In genomic region chr1:182522961-182523360, GRCm38 (mm10) we compare ENCODE assay signal across 27 mouse cellular contexts. TPM values are rescaled to one million over a fixed set of nuclear protein-coding genes. Genes with fewer than 3 reads are reported as not detected.
DNase-seq lines count a peak whose midpoint lies in the region; ATAC-seq lines count a peak whose summit lies in the region.
"Had no signal": no experiment of that assay in that cellular context is flagged by ENCODE, and none has a peak within 500 bp of the region (broad histone marks: within the 10 kb centered on the region; RNA-seq: fewer than 3 reads in every experiment).

No protein-coding gene starts in this region.

- no peaks in the 10 kb centered on the region for H3K9me3 ChIP-seq in heart, embryonic 11.5 days (replicated peaks; ENCODE audit: control insufficient read depth, low read length)
- H3K9me3 ChIP-seq in megakaryocyte, embryonic 14.5 days = no peaks in the 10 kb centered on the region
- H3K9me3 ChIP-seq: embryonic facial prominence, embryonic 13.5 days; embryonic facial prominence, embryonic 15.5 days; forebrain, embryonic 10.5 days; forebrain, embryonic 13.5 days; forebrain, embryonic 15.5 days had no signal

- H3K9ac ChIP-seq in heart, embryonic 11.5 days (ENCODE audit: low read depth, low read length) = no peak overlapping the region
- H3K9ac ChIP-seq: embryonic facial prominence, embryonic 13.5 days; embryonic facial prominence, embryonic 15.5 days; forebrain, embryonic 13.5 days; forebrain, embryonic 15.5 days had no signal

- peaks cover 33% of the 10 kb centered on the region for H3K4me1 ChIP-seq in heart, embryonic 11.5 days (ENCODE audit: control insufficient read depth, insufficient read depth, low read length)
- peaks cover 99% of the 10 kb centered on the region for H3K4me1 ChIP-seq in megakaryocyte, embryonic 14.5 days
- H3K4me1 ChIP-seq in brown adipose tissue, adult 24 weeks (ENCODE audit: control insufficient read depth, insufficient read depth, insufficient read length, low read length) = peaks cover 24% of the 10 kb centered on the region

- ATAC-seq in heart, embryonic 11.5 days (replicated peaks; ENCODE audit: insufficient number of reproducible peaks, low FRiP score, low TSS enrichment) = no peak
- no peak for ATAC-seq in megakaryocyte, adult 5-6 weeks (ENCODE audit: poor library complexity, severe bottlenecking)
- ATAC-seq: forebrain, embryonic 13.5 days; forebrain, embryonic 15.5 days had no signal

- DNase-seq in heart, adult 11 months = peak; percentile 74
- DNase-seq in adipocyte (ENCODE audit: low spot score) = peak; percentile 85
- no peak for DNase-seq in layer of hippocampus, adult 11-12 months (ENCODE audit: low spot score)
- no peak for DNase-seq in embryo, embryonic 10.5 days (ENCODE audit: low spot score)
- DNase-seq: adrenal gland, adult 8-10 months; adrenal gland, postnatal 14 days; adrenal gland, postnatal 36 days; cerebellum, adult 11 months; cerebellum, adult 18-20 months; cerebellum, adult 8-10 months; cerebellum, adult 9-11 months; cerebellum, postnatal 14 days; cerebellum, postnatal 36 days had no signal

- WGBS in heart, embryonic 11.5 days (ENCODE audit: insufficient replicate concordance) = 80% methylated on average over 5 of the region's 5 CpGs

- H3K27me3 ChIP-seq in heart, embryonic 11.5 days (ENCODE audit: control insufficient read depth, insufficient read depth, low read length) = no peaks in the 10 kb centered on the region
- no peaks in the 10 kb centered on the region for H3K27me3 ChIP-seq in megakaryocyte, embryonic 14.5 days (replicated peaks)

- H3K36me3 ChIP-seq in heart, embryonic 11.5 days (ENCODE audit: control insufficient read depth, insufficient read depth, low read length) = no peaks in the 10 kb centered on the region
- H3K36me3 ChIP-seq in megakaryocyte, embryonic 14.5 days (replicated peaks; ENCODE audit: low read length) = no peaks in the 10 kb centered on the region
- H3K36me3 ChIP-seq: embryonic facial prominence, embryonic 13.5 days; embryonic facial prominence, embryonic 15.5 days; forebrain, embryonic 10.5 days; forebrain, embryonic 15.5 days had no signal

- H3K4me3 ChIP-seq in heart, embryonic 11.5 days (ENCODE audit: low read depth, low read length) = no peak overlapping the region
- peak overlapping the region; percentile 50 for H3K4me3 ChIP-seq in megakaryocyte, embryonic 14.5 days (replicated peaks)
- H3K4me3 ChIP-seq in brown adipose tissue, adult 24 weeks (ENCODE audit: insufficient read depth, low read depth, low read length) = no peak overlapping the region
- H3K4me3 ChIP-seq: embryonic facial prominence, embryonic 13.5 days; embryonic facial prominence, embryonic 15.5 days; erythroblast, embryonic 14.5 days; forebrain, embryonic 10.5 days; forebrain, embryonic 13.5 days; forebrain, embryonic 15.5 days had no signal

- no peak overlapping the region for H3K27ac ChIP-seq in heart, embryonic 11.5 days (ENCODE audit: low read depth, low read length)
- H3K27ac ChIP-seq in brown adipose tissue, adult 24 weeks (replicated peaks; ENCODE audit: low read depth, low read length) = peak overlapping the region; percentile 55
- H3K27ac ChIP-seq: embryonic facial prominence, embryonic 13.5 days; embryonic facial prominence, embryonic 15.5 days; forebrain, embryonic 10.5 days; forebrain, embryonic 13.5 days; forebrain, embryonic 15.5 days had no signal

- no peak overlapping the region for H3K4me2 ChIP-seq in heart, embryonic 11.5 days
- H3K4me2 ChIP-seq: embryonic facial prominence, embryonic 13.5 days; embryonic facial prominence, embryonic 15.5 days; forebrain, embryonic 13.5 days; forebrain, embryonic 15.5 days had no signal

RNA-seq across cellular contexts. Expression of gene Capn2, which starts 5.6 kb away (rescaled TPM):
- polyA plus RNA-seq in heart, embryonic 11.5 days (2014; fragmentation: Nextera tagmentation; extraction: Ambion mirVana) = 68.1 and 83.7 TPM in 2 replicates
- polyA plus RNA-seq in megakaryocyte, embryonic 14.5 days (2012; ENCODE audit: insufficient read depth, low replicate concordance) = 46.0 and 47.8 TPM in 2 replicates
- total RNA-seq in megakaryocyte, adult 5-6 weeks (2015) = 108 and 122 TPM in 2 replicates
- total RNA-seq in megakaryocyte, adult 5-6 weeks (2017) = 174 and 241 TPM in 2 replicates
- 108 and 113 TPM in 2 replicates for polyA plus RNA-seq in brown adipose tissue, adult 24 weeks (2012; ENCODE audit: insufficient read depth, insufficient read length, missing spikeins)

RNA-seq across cellular contexts. Expression of gene Capn8, which starts 41.8 kb away (rescaled TPM):
- not detected in 2 replicates for polyA plus RNA-seq in heart, embryonic 11.5 days (2014; fragmentation: Nextera tagmentation; extraction: Ambion mirVana)
- polyA plus RNA-seq in megakaryocyte, embryonic 14.5 days (2012; ENCODE audit: insufficient read depth, low replicate concordance) = not detected in 2 replicates
- not detected in 2 replicates for total RNA-seq in megakaryocyte, adult 5-6 weeks (2015)
- not detected in 2 replicates for total RNA-seq in megakaryocyte, adult 5-6 weeks (2017)
- not detected in 2 replicates for polyA plus RNA-seq in brown adipose tissue, adult 24 weeks (2012; ENCODE audit: insufficient read depth, insufficient read length, missing spikeins)
- total RNA-seq: ES-E14, MEL had no signal
- polyA plus RNA-seq: C2C12; embryonic facial prominence, embryonic 11.5 days; embryonic facial prominence, embryonic 13.5 days; erythroblast, embryonic 14.5 days; forebrain, embryonic 10.5 days had no signal

Comparison
In these comparisons a context has a peak if more than half of its experiments do, and no peak if none do; other contexts are left out.
1. DNase-seq: peak in heart, adult 11 months (single experiment) and adipocyte (single experiment); none in layer of hippocampus, adult 11-12 months (single experiment) and embryo, embryonic 10.5 days (single experiment).